Mouse (Mus musculus) ES-Bruce4 (cell line): ENCODE measurements around the gene Tubg2.

Experiments used
- CTCF ChIP-seq: IDR thresholded peaks from one replicate; pipeline ENCODE4 v1.8.1; 2011; ENCODE audit warnings: low read depth, low read length
- EP300 ChIP-seq: IDR thresholded peaks from 2 replicates; pipeline ENCODE4 v1.6.1; 2011; ENCODE audit warnings: low read depth, low read length; ENCODE audit not compliant: insufficient read depth
- POLR2A ChIP-seq: IDR thresholded peaks from one replicate; pipeline ENCODE4 v1.8.1; 2011; ENCODE audit warnings: low read length; ENCODE audit not compliant: insufficient read depth

DNA sequence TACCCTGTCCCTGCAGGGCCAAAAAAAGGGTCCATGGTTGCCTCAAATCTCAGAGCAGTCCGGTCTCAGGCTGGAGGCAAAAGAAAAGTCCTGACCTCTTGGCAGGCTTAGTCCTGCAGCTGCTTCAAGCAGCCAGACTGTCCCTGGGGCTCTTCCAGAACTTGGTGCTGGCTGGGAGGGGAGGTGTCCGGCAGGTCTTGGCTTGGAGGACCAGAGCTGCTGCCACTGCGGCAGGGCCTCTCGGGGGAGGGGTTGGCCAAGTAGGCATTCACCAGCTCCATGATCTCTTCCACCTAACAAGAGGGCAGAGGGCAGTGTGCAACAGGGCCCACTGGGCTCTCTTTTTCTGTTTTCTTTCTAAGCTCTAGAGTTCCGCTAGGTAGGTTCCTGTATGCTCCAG lies 7.1 kb downstream of the Tubg2 start:
- no peak for TF ChIP-seq POLR2A
- no peak for TF ChIP-seq CTCF
- TF ChIP-seq EP300, result no peak
